Mouse (Mus musculus) E14TG2a.4 (cell line): Measurements from ENCODE around the gene Htra2.

Experiments used
- H3K27me3 ChIP-seq: 2 replicates; pipeline ENCODE4 v1.6.1; 2014; ENCODE audit warnings: low read length, control low read depth; ENCODE audit not compliant: insufficient read depth
- H3K36me3 ChIP-seq: 2 replicates; pipeline ENCODE4 v1.6.1; 2014; ENCODE audit warnings: low read length, control low read depth; ENCODE audit not compliant: insufficient read depth
- H3K4me1 ChIP-seq: replicated peaks from 2 replicates; pipeline ENCODE4 v1.6.1; 2014; ENCODE audit warnings: low read depth, low read length, control low read depth
- H3K4me3 ChIP-seq: replicated peaks from 2 replicates; pipeline ENCODE4 v1.5.1; 2014; ENCODE audit warnings: mild to moderate bottlenecking, low read length
- H3K9me3 ChIP-seq: 2 replicates; pipeline ENCODE4 v1.6.1; 2014; ENCODE audit warnings: low read length, control low read depth
- CTCF ChIP-seq: conservative IDR thresholded peaks from 2 replicates; pipeline ENCODE4 v1.5.1; 2014; ENCODE audit warnings: low read length
- NANOG ChIP-seq: IDR thresholded peaks from 2 replicates; pipeline ENCODE4 v1.6.1; 2014; ENCODE audit warnings: borderline replicate concordance, low read length, mixed read lengths
- POU5F1 ChIP-seq: IDR thresholded peaks from 2 replicates; pipeline ENCODE4 v1.6.1; 2014; ENCODE audit warnings: low read length, borderline replicate concordance

Gene Htra2

DNA sequence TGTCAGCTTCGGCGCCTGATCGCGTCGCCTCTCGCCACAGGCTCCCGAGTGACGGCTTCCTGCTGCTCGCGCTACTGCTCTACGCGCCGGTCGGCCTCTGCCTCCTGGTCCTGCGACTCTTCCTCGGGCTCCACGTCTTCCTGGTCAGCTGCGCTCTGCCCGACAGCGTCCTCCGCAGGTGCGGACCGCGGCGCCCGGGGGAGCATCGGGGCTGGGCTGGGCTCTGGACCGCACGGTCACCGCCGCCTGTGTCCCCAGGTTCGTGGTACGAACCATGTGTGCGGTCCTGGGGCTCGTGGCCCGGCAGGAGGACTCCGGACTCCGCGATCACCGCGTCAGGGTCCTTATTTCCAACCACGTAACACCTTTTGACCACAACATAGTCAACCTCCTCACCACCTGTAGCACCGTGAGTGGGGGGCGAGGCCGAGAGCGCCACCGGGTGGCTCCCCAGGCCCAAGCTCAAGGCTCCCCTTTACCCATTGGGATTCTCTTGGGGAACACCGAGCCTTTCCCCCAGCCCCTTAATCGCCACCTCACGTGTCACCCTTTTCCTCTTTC is at the start of gene Htra2:
Htra2 (minus strand) TSS at position 403 of the 561 bp plus-strand sequence.
- Histone ChIP-seq H3K4me1 (peaks cover 54% of the 10 kb centered on the region), H3K36me3 (peaks cover 45% of the 10 kb centered on the region), H3K4me3 (peak within 1 kb of the TSS; percentile 99), H3K27me3 (peaks cover 2% of the 10 kb centered on the region; the same call in 1 of the 2 replicates), H3K9me3 (no peaks in the 10 kb centered on the region)
- no peak for TF ChIP-seq NANOG
- no peak for TF ChIP-seq POU5F1
- TF ChIP-seq CTCF, result no peak

DNA sequence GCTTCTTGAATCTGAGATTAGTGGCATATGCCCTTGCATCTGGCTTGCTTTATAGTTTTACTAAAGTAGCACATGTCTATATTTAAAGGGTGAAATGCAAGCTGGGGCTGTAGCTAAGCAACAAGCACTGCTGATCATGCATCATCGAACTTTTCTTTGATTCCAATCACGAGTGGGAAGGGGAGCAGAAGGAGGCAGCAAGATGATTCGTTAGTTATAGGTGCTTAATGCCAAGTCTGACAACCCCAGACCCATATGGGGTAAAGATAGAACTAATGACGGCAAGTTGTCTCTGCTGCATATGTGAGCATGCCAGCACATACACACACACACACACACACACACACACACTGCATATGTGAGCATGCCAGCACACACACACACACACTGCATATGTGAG is 49.1 kb upstream of the Htra2 start:
- H3K27me3 ChIP-seq, result peaks cover 37% of the 10 kb centered on the region
- H3K4me3 ChIP-seq, result no peak overlapping the region
- peaks cover 13% of the 10 kb centered on the region; the same call in 1 of the 2 replicates for H3K36me3 ChIP-seq
- H3K9me3 ChIP-seq, result no peaks in the 10 kb centered on the region
- H3K4me1 ChIP-seq, result peaks cover 41% of the 10 kb centered on the region
- no peak for TF ChIP-seq POU5F1
- no peak for TF ChIP-seq NANOG
- no peak for TF ChIP-seq CTCF

- H3K36me3 ChIP-seq, result peaks cover 13% of the 10 kb centered on the region; the same call in 1 of the 2 replicates
- H3K4me1 ChIP-seq, result peaks cover 36% of the 10 kb centered on the region
- TF ChIP-seq POU5F1 (no peak), CTCF (no peak), NANOG (no peak)
- H3K27me3 ChIP-seq, result peaks cover 44% of the 10 kb centered on the region
- H3K4me3 ChIP-seq, result no peak overlapping the region
- no peaks in the 10 kb centered on the region for H3K9me3 ChIP-seq
Observed at GRCm38 (mm10) chr6:83103130-83103650, 48.1 kb upstream of the Htra2 start.

DNA sequence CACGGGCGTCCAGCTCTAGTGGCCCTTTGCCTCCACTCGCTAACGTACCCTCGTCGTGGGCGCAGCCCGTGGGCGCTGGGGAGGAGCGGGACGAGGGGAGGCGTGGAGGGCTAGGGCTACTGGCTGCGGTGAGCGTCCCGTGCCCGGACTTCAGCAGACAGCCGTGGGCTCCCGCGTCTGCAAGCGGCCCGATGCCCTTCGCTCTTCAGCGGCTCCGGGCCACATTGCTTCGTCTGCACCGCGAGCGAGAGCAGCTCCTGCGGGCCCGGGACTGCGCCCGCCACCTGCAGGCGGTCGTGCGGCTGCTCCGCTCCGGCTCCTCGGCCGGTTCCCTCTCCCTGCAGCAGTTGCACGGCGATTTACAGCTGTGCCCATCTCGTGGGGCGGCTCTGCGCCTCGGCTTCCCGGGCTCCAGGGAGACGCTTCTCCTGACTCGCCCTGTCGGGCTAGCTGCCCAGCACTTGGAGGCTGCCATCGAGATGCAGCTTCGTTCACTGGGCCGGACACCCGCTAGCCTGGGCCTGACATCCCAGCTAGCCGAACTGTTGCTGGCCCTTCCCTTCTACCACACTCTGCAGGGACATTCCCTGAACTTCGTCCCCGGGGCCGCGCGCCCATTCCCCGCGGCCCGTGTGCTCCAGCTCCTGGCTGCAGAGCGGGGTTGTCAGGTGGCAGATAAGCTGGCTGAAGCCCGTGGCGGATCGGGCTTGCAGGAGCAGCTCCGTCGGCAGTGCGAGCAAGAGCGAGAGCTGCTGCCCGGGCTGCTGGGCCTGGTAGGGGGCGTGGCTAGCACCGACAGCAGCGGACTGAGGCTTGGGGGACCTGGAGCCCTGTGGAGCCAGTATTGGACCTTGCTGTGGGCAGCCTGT is 46.8 kb upstream of the Htra2 start:
- Histone ChIP-seq H3K4me3 (peak overlapping the region; percentile 94), H3K9me3 (no peaks in the 10 kb centered on the region), H3K27me3 (peaks cover 48% of the 10 kb centered on the region), H3K4me1 (peaks cover 24% of the 10 kb centered on the region), H3K36me3 (peaks cover 7% of the 10 kb centered on the region; the same call in 1 of the 2 replicates)
- TF ChIP-seq POU5F1, result no peak

GRCm38 (mm10) chr6:83101316-83101687 is 46.2 kb upstream of the Htra2 start, which contains the start of the genes Ccdc142 and Gm42688:
Gene Ccdc142 (plus strand): TSS chr6:83101601.
Gene Gm42688 (plus strand): TSS chr6:83101617.
- H3K4me1 ChIP-seq, result peaks cover 24% of the 10 kb centered on the region
- H3K36me3 ChIP-seq, result peaks cover 3% of the 10 kb centered on the region; the same call in 1 of the 2 replicates
- H3K27me3 ChIP-seq, result peaks cover 50% of the 10 kb centered on the region
- H3K9me3 ChIP-seq, result no peaks in the 10 kb centered on the region
- H3K4me3 ChIP-seq, result peak within 1 kb of the TSS; percentile 94
- TF ChIP-seq CTCF, result peak; percentile 12; the same call in 1 of the 2 replicates
- no peak for TF ChIP-seq NANOG

GRCm38 (mm10) chr6:83098411-83098810 is 43.3 kb upstream of the Htra2 start:
- peaks cover 55% of the 10 kb centered on the region for H3K27me3 ChIP-seq
- peaks cover 23% of the 10 kb centered on the region for H3K4me1 ChIP-seq
- H3K4me3 ChIP-seq, result no peak overlapping the region
- TF ChIP-seq CTCF (no peak), NANOG (no peak), POU5F1 (no peak)
- no peaks in the 10 kb centered on the region for H3K36me3 ChIP-seq
- H3K9me3 ChIP-seq, result 0 out of 2 replicates have a peak, but pooled peaks cover 4% of the 10 kb centered on the region

DNA sequence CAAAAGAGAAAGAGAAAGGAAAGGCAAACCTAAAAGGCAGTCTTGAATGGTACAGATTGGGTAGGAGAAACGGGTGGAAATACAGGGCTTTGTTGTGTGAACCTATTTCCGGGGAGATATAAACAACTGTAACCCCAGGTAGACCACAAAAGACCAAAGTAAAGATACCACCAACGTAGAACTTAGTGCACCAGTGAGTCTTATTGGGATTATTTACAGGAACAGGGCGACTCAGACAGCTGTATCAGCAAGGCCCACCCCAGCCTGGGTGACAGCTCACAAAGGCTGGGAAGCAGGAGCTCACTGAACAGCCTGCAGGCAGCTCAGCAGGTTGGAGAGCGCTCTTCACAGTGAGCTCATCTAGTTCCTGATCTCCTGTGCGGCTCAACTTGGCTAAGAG is 40.9 kb upstream of the Htra2 start:
- no peak overlapping the region for H3K4me3 ChIP-seq
- peaks cover 5% of the 10 kb centered on the region; the same call in 1 of the 2 replicates for H3K4me1 ChIP-seq
- H3K36me3 ChIP-seq, result no peaks in the 10 kb centered on the region
- TF ChIP-seq POU5F1, result no peak
- no peak for TF ChIP-seq NANOG
- TF ChIP-seq CTCF, result no peak
- H3K27me3 ChIP-seq, result peaks cover 53% of the 10 kb centered on the region
- H3K9me3 ChIP-seq, result 0 out of 2 replicates have a peak, but pooled peaks cover 4% of the 10 kb centered on the region

GRCm38 (mm10) chr6:83092416-83093127 is 37.5 kb upstream of the Htra2 start:
- Histone ChIP-seq H3K9me3 (0 out of 2 replicates have a peak, but pooled peaks cover 4% of the 10 kb centered on the region), H3K4me1 (peaks cover 14% of the 10 kb centered on the region), H3K4me3 (no peak overlapping the region), H3K36me3 (no peaks in the 10 kb centered on the region), H3K27me3 (peaks cover 64% of the 10 kb centered on the region)
- no peak for TF ChIP-seq POU5F1
